Mouse (Mus musculus) midbrain, embryonic 11.5 days (tissue): ENCODE measurements around the gene Fam20b. TPM values are rescaled to one million over a fixed set of nuclear protein-coding genes. Genes with fewer than 3 reads are reported as not detected.

Experiments used
- ATAC-seq: fragments of 200-750 bp; cut with Nextera tagmentation; 2 replicates; pipeline ENCODE4 v1.8.0; 2017; ENCODE audit warnings: moderate TSS enrichment, moderate library complexity; ENCODE audit not compliant: low FRiP score
- DNase-seq: peaks from one replicate; pipeline ENCODE4 v3.0.0; 2015; ENCODE audit warnings: low spot score; ENCODE audit errors: missing footprints
- H3K27ac ChIP-seq: fragments of 300-500 bp; sonication (generic); 2 replicates; pipeline ENCODE4 v1.5.1; 2014; ENCODE audit warnings: low read depth, low read length
- H3K27me3 ChIP-seq: fragments of 300-500 bp; sonication (generic); 2 replicates; pipeline ENCODE4 v1.6.1; 2014; ENCODE audit warnings: mild to moderate bottlenecking, low read length, moderate library complexity, mixed read lengths; ENCODE audit not compliant: control insufficient read depth, insufficient read depth
- H3K36me3 ChIP-seq: fragments of 300-500 bp; sonication (generic); 2 replicates; pipeline ENCODE4 v1.6.1; 2014; ENCODE audit warnings: mild to moderate bottlenecking, low read length, moderate library complexity, mixed read lengths; ENCODE audit not compliant: control insufficient read depth, insufficient read depth
- H3K4me1 ChIP-seq: fragments of 300-500 bp; sonication (generic); 2 replicates; pipeline ENCODE4 v1.6.1; 2014; ENCODE audit warnings: low read length; ENCODE audit not compliant: control insufficient read depth, insufficient read depth
- H3K4me2 ChIP-seq: fragments of 300-500 bp; sonication (generic); 2 replicates; pipeline ENCODE4 v1.6.1; 2014; ENCODE audit warnings: mild to moderate bottlenecking, moderate library complexity
- H3K4me3 ChIP-seq: fragments of 300-500 bp; sonication (generic); 2 replicates; pipeline ENCODE4 v1.5.1; 2014; ENCODE audit warnings: low read depth, low read length
- H3K9ac ChIP-seq: fragments of 300-500 bp; sonication (generic); 2 replicates; pipeline ENCODE4 v1.6.1; 2014; ENCODE audit warnings: low read length
- H3K9me3 ChIP-seq: fragments of 300-500 bp; sonication (generic); 2 replicates; pipeline ENCODE4 v1.6.1; 2016; ENCODE audit warnings: low read length; ENCODE audit not compliant: control insufficient read depth
- WGBS: fragments of 180-500 bp; shearing (Covaris S2); extraction: QIAGEN DNeasy Blood & Tissue Kit; methylation state at CpG from one replicate; pipeline ENCODE4 v1.1.7; 2014; 5-methylcytosine and 5-hydroxymethylcytosine counted together
- polyA plus RNA-seq: library from polyadenylated mRNA; unstranded; fragments of >200 nt; fragmentation: Nextera tagmentation; extraction: Ambion mirVana; gene quantifications from 2 replicates; pipeline ENCODE4 v1.2.1, GENCODE M21; 2014

Fam20b gene
- polyA plus RNA-seq, 1 experiment from 2014 or later = 21.5 TPM

DNA sequence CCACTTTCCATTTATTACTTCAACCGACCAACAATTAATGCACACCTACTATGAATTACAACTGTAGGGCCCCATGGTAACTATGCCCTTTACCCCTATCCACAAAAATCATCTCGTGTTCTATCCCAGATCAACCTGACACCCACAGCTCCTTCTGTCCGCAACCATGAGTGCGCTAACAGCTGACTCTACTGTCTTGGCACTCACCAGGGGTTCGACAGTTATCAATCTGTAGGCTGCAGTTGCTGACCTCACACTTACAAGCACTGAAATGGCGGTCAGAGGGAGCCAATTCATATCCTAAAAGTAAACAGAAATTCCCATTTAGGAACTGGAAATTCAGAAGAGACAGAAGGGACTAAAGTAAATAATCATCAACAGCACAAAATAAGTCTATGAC lies 2.2 kb downstream of the Fam20b start:
- Histone ChIP-seq H3K27me3 (peaks cover 4% of the 10 kb centered on the region; the same call in 1 of the 2 replicates), H3K4me1 (peaks cover 4% of the 10 kb centered on the region), H3K36me3 (no peaks in the 10 kb centered on the region), H3K9me3 (no peaks in the 10 kb centered on the region), H3K9ac (no peak overlapping the region), H3K4me3 (no peak overlapping the region), H3K27ac (no peak overlapping the region), H3K4me2 (no peak overlapping the region)
- ATAC-seq = no peak
- no peak for DNase-seq
- 91% methylated on average over 6 of the region's 6 CpGs for WGBS

DNA sequence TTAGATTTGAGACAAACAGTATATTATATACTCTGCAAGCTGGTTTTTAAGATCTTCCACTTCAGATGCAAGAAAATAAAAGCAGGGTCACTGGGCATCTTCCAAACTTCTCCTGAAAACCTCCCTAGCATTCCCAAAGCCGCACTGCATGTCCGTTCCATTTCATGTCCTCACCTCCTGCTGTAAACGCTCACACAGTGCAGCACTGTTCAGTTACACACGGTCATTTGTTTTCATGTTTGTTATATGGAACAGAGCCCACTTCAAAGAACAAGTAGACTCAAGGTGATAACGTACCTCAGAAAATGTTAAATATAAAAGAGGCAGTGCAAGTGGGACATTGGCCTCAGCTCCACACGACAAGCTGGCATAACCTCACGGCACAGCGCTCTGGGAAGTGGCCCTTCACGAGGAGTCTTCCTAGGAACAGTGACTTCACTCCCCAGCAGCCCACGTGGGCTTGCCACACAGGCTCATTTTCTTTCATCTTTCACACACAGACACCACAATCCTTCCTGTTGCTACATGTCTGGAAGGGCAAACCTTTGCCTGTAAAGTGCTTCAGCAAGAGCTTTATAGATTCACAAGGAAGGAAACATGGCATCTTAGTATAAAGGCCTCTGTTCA lies 8.3 kb downstream of the Fam20b start:
- 79% methylated on average over 10 of the region's 10 CpGs for WGBS
- no peak overlapping the region for H3K9ac ChIP-seq

DNA sequence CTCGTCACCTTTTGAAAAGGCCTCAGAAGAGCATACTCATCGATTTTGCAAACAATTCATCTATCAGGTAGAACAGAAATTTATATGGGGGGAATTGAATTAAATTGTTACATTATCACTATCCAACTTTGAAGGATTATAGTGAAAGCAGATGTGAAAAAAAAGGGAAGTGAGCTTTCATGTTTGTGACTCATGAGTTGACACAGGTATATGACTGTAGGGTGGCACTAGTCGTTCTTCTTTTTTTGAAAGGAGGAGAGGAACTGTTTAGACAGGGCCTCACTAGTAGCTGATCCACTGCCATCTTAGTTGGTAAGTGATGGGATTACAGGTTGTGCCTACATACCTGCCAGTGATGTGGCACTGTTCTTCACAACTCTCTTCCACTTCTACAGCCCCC lies 10.2 kb downstream of the Fam20b start:
- H3K9ac ChIP-seq = no peak overlapping the region
- 87% methylated on average over 3 of the region's 3 CpGs for WGBS
- no peak overlapping the region for H3K4me3 ChIP-seq
- H3K9me3 ChIP-seq = no peaks in the 10 kb centered on the region
- no peaks in the 10 kb centered on the region for H3K27me3 ChIP-seq
- no peak for ATAC-seq
- no peaks in the 10 kb centered on the region for H3K4me1 ChIP-seq
- DNase-seq = no peak
- no peak overlapping the region for H3K4me2 ChIP-seq
- no peak overlapping the region for H3K27ac ChIP-seq
- H3K36me3 ChIP-seq = peaks cover 4% of the 10 kb centered on the region; the same call in 1 of the 2 replicates

More for the DNA sequence above, 8.3 kb downstream of the Fam20b start:
- Histone ChIP-seq H3K4me1 (no peaks in the 10 kb centered on the region), H3K4me2 (no peak overlapping the region), H3K9me3 (no peaks in the 10 kb centered on the region), H3K27ac (no peak overlapping the region), H3K4me3 (no peak overlapping the region), H3K36me3 (peaks cover 2% of the 10 kb centered on the region; the same call in 1 of the 2 replicates), H3K27me3 (no peaks in the 10 kb centered on the region)
- ATAC-seq (no peak), DNase-seq (no peak)

DNA sequence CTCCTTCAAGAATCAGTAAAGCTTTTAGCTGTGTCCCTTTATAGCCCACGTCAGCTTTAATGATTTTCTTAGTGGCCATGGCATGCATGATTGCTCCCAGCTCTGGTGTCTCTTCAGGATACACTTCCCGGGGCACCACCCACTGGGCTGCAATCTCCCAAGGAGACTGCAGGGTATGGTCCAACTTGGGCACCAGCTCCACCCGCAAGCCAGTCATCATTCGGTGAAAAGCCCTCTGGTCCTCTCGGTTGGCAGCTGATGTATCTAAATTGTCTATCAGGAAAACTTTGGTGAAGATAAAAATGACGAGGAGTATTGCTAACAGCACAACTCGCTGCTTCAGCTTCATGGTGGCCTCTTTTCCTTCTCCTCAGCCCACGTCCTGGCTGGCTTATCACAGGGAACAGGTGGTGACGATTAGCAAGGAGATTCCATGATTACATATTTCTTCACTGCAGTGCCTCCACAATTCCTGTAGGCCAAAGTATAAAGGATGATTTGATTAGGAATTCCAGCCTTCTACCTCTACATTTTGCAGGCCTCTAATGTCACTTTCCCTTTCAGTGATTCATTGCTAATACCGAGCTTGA lies 13.1 kb downstream of the Fam20b start:
- no peaks in the 10 kb centered on the region for H3K9me3 ChIP-seq
- no peak overlapping the region for H3K4me2 ChIP-seq
- no peak overlapping the region for H3K27ac ChIP-seq
- 84% methylated on average over 10 of the region's 10 CpGs for WGBS
- H3K4me1 ChIP-seq = no peaks in the 10 kb centered on the region
- DNase-seq (no peak), ATAC-seq (no peak)
- H3K9ac ChIP-seq = no peak overlapping the region
- no peak overlapping the region for H3K4me3 ChIP-seq
- H3K36me3 ChIP-seq = peaks cover 4% of the 10 kb centered on the region; the same call in 1 of the 2 replicates
- H3K27me3 ChIP-seq = no peaks in the 10 kb centered on the region

DNA sequence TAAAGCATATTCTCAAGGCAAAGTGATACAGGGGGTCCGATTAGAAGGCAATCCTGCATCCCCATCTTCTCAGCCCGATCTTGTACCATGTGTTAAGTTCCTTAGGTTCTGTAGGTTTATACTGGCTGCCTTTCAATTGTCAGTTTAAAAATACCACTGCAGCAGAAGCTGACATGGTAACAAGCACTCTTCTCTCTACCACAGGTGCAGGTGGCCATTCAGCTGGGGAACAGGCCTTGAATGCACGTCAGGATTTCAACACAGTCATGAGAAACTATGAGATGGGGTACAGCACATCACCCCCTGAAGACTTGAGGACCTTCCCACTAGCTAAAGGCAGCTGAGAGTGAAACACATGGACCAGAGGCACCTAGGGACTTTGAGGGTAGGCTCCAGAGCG lies 15.4 kb downstream of the Fam20b start:
- 93% methylated on average over 4 of the region's 4 CpGs for WGBS
- ATAC-seq (no peak), DNase-seq (no peak)
- Histone ChIP-seq H3K9me3 (no peaks in the 10 kb centered on the region), H3K9ac (no peak overlapping the region), H3K36me3 (peaks cover 4% of the 10 kb centered on the region; the same call in 1 of the 2 replicates), H3K4me1 (no peaks in the 10 kb centered on the region), H3K4me3 (no peak overlapping the region), H3K27me3 (no peaks in the 10 kb centered on the region), H3K4me2 (no peak overlapping the region), H3K27ac (no peak overlapping the region)

DNA sequence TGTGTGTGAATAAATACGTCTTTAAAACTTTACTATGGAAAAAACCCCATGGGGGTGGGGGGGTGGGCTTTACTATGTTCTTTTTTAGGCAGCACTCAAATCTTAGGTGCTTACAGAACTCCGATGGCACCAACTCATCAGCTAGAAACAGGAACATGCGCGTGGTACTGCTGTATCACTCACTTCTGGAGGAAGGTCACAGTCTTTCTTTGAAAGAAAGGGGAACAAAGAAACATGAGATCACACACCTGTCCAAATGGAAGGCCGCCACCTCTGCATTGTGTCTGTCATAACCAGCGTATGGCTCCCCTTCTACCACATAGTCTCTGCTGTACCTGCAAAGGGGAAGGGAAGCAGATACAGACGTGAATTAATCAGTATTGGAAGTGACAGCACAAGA lies 16.7 kb downstream of the Fam20b start:
- Histone ChIP-seq H3K4me3 (no peak overlapping the region), H3K9ac (no peak overlapping the region), H3K36me3 (peaks cover 4% of the 10 kb centered on the region; the same call in 1 of the 2 replicates), H3K27ac (no peak overlapping the region), H3K27me3 (no peaks in the 10 kb centered on the region), H3K4me1 (no peaks in the 10 kb centered on the region), H3K9me3 (no peaks in the 10 kb centered on the region), H3K4me2 (no peak overlapping the region)
- no peak for DNase-seq
- 90% methylated on average over 7 of the region's 7 CpGs for WGBS
- no peak for ATAC-seq

DNA sequence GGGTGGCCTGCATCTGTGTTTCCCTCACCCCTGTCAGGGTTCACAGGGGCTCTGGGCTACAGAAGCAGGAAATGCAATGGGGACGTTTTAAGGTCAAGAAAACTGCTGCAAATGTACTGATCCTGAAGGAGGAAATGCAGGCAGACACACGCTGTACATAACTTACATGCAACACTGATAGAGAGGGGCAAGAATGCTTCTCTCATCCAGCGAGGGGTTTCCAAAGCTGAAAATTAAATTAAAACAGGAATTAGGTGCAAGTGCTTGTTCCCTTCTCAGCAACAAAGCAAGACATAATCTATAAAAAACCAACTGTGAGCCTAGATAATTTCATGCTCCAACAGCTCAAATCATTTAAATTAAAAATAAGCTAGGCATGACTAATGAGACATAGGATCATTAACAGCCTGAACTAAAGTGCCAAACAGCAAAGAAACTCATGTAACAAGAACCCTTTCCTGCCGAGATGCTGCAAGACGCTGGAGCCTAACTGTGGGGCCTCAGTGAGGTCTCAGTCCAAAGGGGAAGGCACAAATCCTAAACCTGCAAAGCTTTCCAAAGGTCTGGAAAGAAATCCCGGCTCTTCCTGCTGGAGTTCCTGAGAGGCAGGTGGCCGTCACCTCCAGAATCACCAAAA lies 32.7 kb downstream of the Fam20b start:
- Histone ChIP-seq H3K36me3 (peaks cover 5% of the 10 kb centered on the region; the same call in 1 of the 2 replicates), H3K9ac (no peak overlapping the region), H3K27me3 (no peaks in the 10 kb centered on the region), H3K4me3 (no peak overlapping the region), H3K27ac (no peak overlapping the region), H3K4me2 (no peak overlapping the region), H3K9me3 (no peaks in the 10 kb centered on the region), H3K4me1 (no peaks in the 10 kb centered on the region)
- 81% methylated on average over 7 of the region's 7 CpGs for WGBS
- DNase-seq (no peak), ATAC-seq (no peak)

DNA sequence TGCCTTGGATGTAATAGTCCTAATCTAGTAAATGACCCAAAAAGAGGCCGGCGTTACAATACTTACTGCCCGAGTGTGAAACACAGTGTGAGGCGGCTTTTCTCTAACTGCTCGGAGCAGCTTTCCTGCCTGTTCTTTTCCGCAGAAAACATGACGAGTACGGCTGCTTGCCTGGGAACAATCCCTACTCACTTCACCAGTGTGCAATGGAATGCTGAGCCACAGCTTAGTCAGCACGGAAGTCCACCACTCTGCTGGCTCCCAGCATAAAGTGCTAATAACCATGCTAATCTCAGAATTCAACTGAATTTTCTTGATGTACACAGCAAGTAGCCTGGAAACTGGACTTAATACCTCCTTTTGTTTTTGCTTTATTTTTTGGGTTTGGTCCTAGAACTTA lies 39.3 kb downstream of the Fam20b start:
- Histone ChIP-seq H3K27ac (no peak overlapping the region), H3K4me3 (no peak overlapping the region), H3K36me3 (peaks cover 2% of the 10 kb centered on the region; the same call in 1 of the 2 replicates), H3K9me3 (no peaks in the 10 kb centered on the region), H3K4me1 (no peaks in the 10 kb centered on the region), H3K9ac (no peak overlapping the region), H3K27me3 (no peaks in the 10 kb centered on the region; the same call in 1 of the 2 replicates), H3K4me2 (no peak overlapping the region)
- DNase-seq = no peak
- 82% methylated on average over 9 of the region's 9 CpGs for WGBS
- ATAC-seq = no peak

DNA sequence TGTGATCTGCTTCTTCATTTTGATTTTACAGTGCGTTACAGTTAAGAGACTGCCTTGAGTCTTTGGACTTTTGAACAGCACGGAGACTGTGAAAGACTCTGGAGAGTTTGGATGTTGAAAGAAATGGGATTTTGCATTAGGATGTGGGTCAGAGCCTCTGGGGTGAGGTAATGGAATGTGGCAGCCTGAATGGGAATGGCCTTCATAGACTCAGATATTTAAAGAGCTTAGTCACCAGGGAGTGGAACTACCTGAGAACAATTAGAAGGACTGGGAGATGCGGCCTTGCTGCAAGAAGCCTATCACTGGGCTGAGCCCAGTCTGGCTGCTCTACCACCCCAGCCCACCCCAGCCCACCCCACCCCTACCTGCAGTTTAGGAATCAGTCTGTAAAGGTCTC lies 41.7 kb downstream of the Fam20b start:
- peaks cover 2% of the 10 kb centered on the region; the same call in 1 of the 2 replicates for H3K36me3 ChIP-seq
- no peak overlapping the region for H3K4me3 ChIP-seq
- H3K27me3 ChIP-seq = no peaks in the 10 kb centered on the region; the same call in 1 of the 2 replicates
- H3K9ac ChIP-seq = no peak overlapping the region
- no peak overlapping the region for H3K27ac ChIP-seq
- WGBS = 82% methylated on average over 3 of the region's 3 CpGs
- no peak overlapping the region for H3K4me2 ChIP-seq
- peaks cover 13% of the 10 kb centered on the region for H3K4me1 ChIP-seq
- H3K9me3 ChIP-seq = no peaks in the 10 kb centered on the region
- ATAC-seq (no peak), DNase-seq (no peak)
